Mouse (Mus musculus) liver, adult 2 months (tissue): Measurements from ENCODE around the gene Tnnt3. TPM values are rescaled to one million over a fixed set of nuclear protein-coding genes. Genes with fewer than 3 reads are reported as not detected.

Source experiments
- DNase-seq: peaks from one replicate; pipeline ENCODE4 v3.0.0-alpha.2; 2011; ENCODE audit warnings: low read depth, low spot score; ENCODE audit errors: extremely low read depth
- H3K27ac ChIP-seq: fragments of 200-500 bp; replicated peaks from 2 replicates; pipeline ENCODE4 v1.5.1; 2012; ENCODE audit warnings: low read depth, mild to moderate bottlenecking, control low read depth, inconsistent platforms, low read length; ENCODE audit not compliant: insufficient read depth
- H3K27me3 ChIP-seq: fragments of 200-500 bp; 2 replicates; pipeline ENCODE4 v1.6.1; 2012; ENCODE audit warnings: mild to moderate bottlenecking, moderate library complexity, low read length, inconsistent platforms; ENCODE audit not compliant: control insufficient read depth, insufficient read depth
- H3K36me3 ChIP-seq: fragments of 200-500 bp; 2 replicates; pipeline ENCODE4 v1.6.1; 2012; ENCODE audit warnings: low read length, inconsistent platforms; ENCODE audit not compliant: control insufficient read depth, insufficient read depth
- H3K4me1 ChIP-seq: fragments of 200-500 bp; 2 replicates; pipeline ENCODE4 v1.6.1; 2011; ENCODE audit warnings: low read length; ENCODE audit not compliant: control insufficient read depth, insufficient read depth
- H3K4me3 ChIP-seq: fragments of 200-500 bp; 2 replicates; pipeline ENCODE4 v1.5.1; 2011; ENCODE audit warnings: low read depth, mild to moderate bottlenecking, control low read depth, low read length, moderate library complexity; ENCODE audit not compliant: insufficient read depth
- H3K79me2 ChIP-seq: fragments of 200-500 bp; 2 replicates; pipeline ENCODE4 v1.6.1; 2012; ENCODE audit warnings: inconsistent platforms, mild to moderate bottlenecking, low read length, moderate library complexity; ENCODE audit not compliant: control insufficient read depth, insufficient read depth
- H3K9ac ChIP-seq: fragments of 200-500 bp; 2 replicates; pipeline ENCODE4 v1.6.1; 2012; ENCODE audit warnings: low read depth, mild to moderate bottlenecking, control low read depth, inconsistent platforms, low read length
- CTCF ChIP-seq: fragments of 200-500 bp; IDR thresholded peaks from 2 replicates; pipeline ENCODE4 v1.5.1; 2011; ENCODE audit warnings: low read depth, low read length, control low read depth
- POLR2A ChIP-seq: fragments of 200-500 bp; IDR thresholded peaks from 2 replicates; pipeline ENCODE4 v1.6.1; 2011; ENCODE audit warnings: low read length, control low read depth; ENCODE audit not compliant: insufficient read depth; ENCODE audit errors: extremely low read depth
- WGBS: fragments of 180-500 bp; shearing (Covaris S2); methylation state at CpG from one replicate; pipeline ENCODE4 v1.1.7; 2018; 5-methylcytosine and 5-hydroxymethylcytosine counted together
- polyA plus RNA-seq: library from polyadenylated mRNA; depleted of rRNA; stranded (reverse); fragments of >200 nt; gene quantifications from 2 replicates; pipeline ENCODE4 v1.2.3, GENCODE M21; 2012
- total RNA-seq: library from RNA; depleted of rRNA; stranded (reverse); fragments of >200 nt; gene quantifications from 2 replicates; pipeline ENCODE4 v1.2.3, GENCODE M21; 2014

Tnnt3 gene
- total and polyA plus RNA-seq, 2 experiments = 6.4 TPM; not detected in 1

- H3K4me1 ChIP-seq = no peaks in the 10 kb centered on the region
- no peak overlapping the region for H3K9ac ChIP-seq
- H3K27me3 ChIP-seq = no peaks in the 10 kb centered on the region
- no peak for DNase-seq
- TF ChIP-seq CTCF = no peak
- no peak for TF ChIP-seq POLR2A
- H3K4me3 ChIP-seq = no peak overlapping the region
- no peaks in the 10 kb centered on the region for H3K79me2 ChIP-seq
- no peak overlapping the region for H3K27ac ChIP-seq
- H3K36me3 ChIP-seq = no peaks in the 10 kb centered on the region
- 66% methylated on average over 6 of the region's 6 CpGs for WGBS
Observed at GRCm38 (mm10) chr7:142482256-142482609, 16.4 kb upstream of the Tnnt3 start.

GRCm38 (mm10) chr7:142483136-142483535 is 15.5 kb upstream of the Tnnt3 start:
- TF ChIP-seq CTCF (no peak), POLR2A (no peak)
- H3K4me1 ChIP-seq = no peaks in the 10 kb centered on the region
- H3K27ac ChIP-seq = no peak overlapping the region
- 93% methylated on average over 11 of the region's 11 CpGs for WGBS
- H3K4me3 ChIP-seq = no peak overlapping the region
- no peak overlapping the region for H3K9ac ChIP-seq
- H3K79me2 ChIP-seq = no peaks in the 10 kb centered on the region
- H3K36me3 ChIP-seq = no peaks in the 10 kb centered on the region
- H3K27me3 ChIP-seq = no peaks in the 10 kb centered on the region
- DNase-seq = no peak

GRCm38 (mm10) chr7:142484780-142485179 is 13.9 kb upstream of the Tnnt3 start:
- Histone ChIP-seq H3K4me3 (no peak overlapping the region), H3K36me3 (no peaks in the 10 kb centered on the region), H3K4me1 (no peaks in the 10 kb centered on the region), H3K27ac (no peak overlapping the region), H3K27me3 (no peaks in the 10 kb centered on the region), H3K79me2 (no peaks in the 10 kb centered on the region), H3K9ac (no peak overlapping the region)
- no peak for DNase-seq
- 79% methylated on average over 12 of the region's 12 CpGs for WGBS
- TF ChIP-seq CTCF (no peak), POLR2A (no peak)

- Histone ChIP-seq H3K4me1 (no peaks in the 10 kb centered on the region), H3K27ac (no peak overlapping the region), H3K79me2 (no peaks in the 10 kb centered on the region)
Observed at GRCm38 (mm10) chr7:142486751-142487162, 11.9 kb upstream of the Tnnt3 start.

GRCm38 (mm10) chr7:142487341-142487859 is 11.2 kb upstream of the Tnnt3 start:
- no peaks in the 10 kb centered on the region for H3K4me1 ChIP-seq
- TF ChIP-seq CTCF (no peak), POLR2A (no peak)
- WGBS = 57% methylated on average over 9 of the region's 9 CpGs
- no peak overlapping the region for H3K4me3 ChIP-seq
- no peaks in the 10 kb centered on the region for H3K36me3 ChIP-seq
- H3K27ac ChIP-seq = no peak overlapping the region
- no peak for DNase-seq
- no peak overlapping the region for H3K9ac ChIP-seq
- no peaks in the 10 kb centered on the region for H3K27me3 ChIP-seq
- H3K79me2 ChIP-seq = no peaks in the 10 kb centered on the region

More at GRCm38 (mm10) chr7:142486751-142487162, 11.9 kb upstream of the Tnnt3 start:
- no peak for DNase-seq
- WGBS = 92% methylated on average over 8 of the region's 8 CpGs
- no peak overlapping the region for H3K9ac ChIP-seq
- H3K27me3 ChIP-seq = no peaks in the 10 kb centered on the region
- H3K36me3 ChIP-seq = no peaks in the 10 kb centered on the region
- no peak overlapping the region for H3K4me3 ChIP-seq
- TF ChIP-seq POLR2A = no peak
- no peak for TF ChIP-seq CTCF

- Histone ChIP-seq H3K9ac (no peak overlapping the region), H3K36me3 (no peaks in the 10 kb centered on the region)
- WGBS = 80% methylated on average over 3 of the region's 3 CpGs
Observed at GRCm38 (mm10) chr7:142488053-142488452, 10.6 kb upstream of the Tnnt3 start.

More at GRCm38 (mm10) chr7:142488053-142488452, 10.6 kb upstream of the Tnnt3 start:
- TF ChIP-seq CTCF (no peak), POLR2A (no peak)
- H3K27me3 ChIP-seq = no peaks in the 10 kb centered on the region
- no peaks in the 10 kb centered on the region for H3K4me1 ChIP-seq
- H3K27ac ChIP-seq = no peak overlapping the region
- no peaks in the 10 kb centered on the region for H3K79me2 ChIP-seq
- DNase-seq = no peak
- H3K4me3 ChIP-seq = no peak overlapping the region
